Mouse (Mus musculus) lung, adult 2 months (tissue): ENCODE data around the gene Rap2a.

Experiments
- CTCF ChIP-seq: fragments of 200-500 bp; IDR thresholded peaks from 2 replicates; pipeline ENCODE4 v1.5.1; 2011; ENCODE audit warnings: mild to moderate bottlenecking, low read length, control low read depth; ENCODE audit not compliant: insufficient read depth
- POLR2A ChIP-seq: fragments of 200-500 bp; IDR thresholded peaks from 2 replicates; pipeline ENCODE4 v1.6.1; 2011; ENCODE audit warnings: low read depth, mild to moderate bottlenecking, control low read depth, low read length, borderline replicate concordance; ENCODE audit errors: extremely low read depth

DNA sequence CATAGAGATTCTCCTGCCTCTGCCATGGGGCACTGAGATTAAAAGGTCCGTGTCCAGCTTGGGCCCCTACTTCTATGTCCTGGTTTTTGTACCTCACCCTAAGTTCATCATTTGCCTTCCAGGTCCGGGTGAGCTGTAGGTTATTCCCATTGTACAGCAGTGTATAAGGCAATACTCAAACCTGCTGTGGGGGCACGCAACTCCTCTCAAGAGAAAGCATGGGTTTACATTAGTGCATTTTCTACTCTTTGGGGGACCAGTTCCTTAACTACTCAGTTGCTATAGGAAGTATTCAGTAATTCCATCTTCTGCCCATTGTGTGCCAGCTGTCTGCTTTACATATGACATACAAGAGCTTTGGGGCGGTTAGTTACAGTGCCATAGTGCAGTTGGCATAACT is 2.7 kb downstream of the Rap2a start:
- TF ChIP-seq CTCF: no peak
- TF ChIP-seq POLR2A: no peak
